Mouse (Mus musculus) heart, embryonic 14.5 days (tissue): ENCODE measurements around the gene Trim40. TPM values are rescaled to one million over a fixed set of nuclear protein-coding genes. Genes with fewer than 3 reads are reported as not detected.

Experiments
- ATAC-seq: fragments of 200-750 bp; cut with Nextera tagmentation; 2 replicates; pipeline ENCODE4 v1.8.0; 2017; ENCODE audit warnings: low read depth, moderate TSS enrichment; ENCODE audit not compliant: insufficient number of reproducible peaks, insufficient read depth, low FRiP score
- H3K27ac ChIP-seq, 2 experiments: fragments of 200-500 bp in 1 of 2; fragments of 300-500 bp in 1 of 2; sonication (generic) in 1 of 2; replicated peaks in 1 of 2; 2 replicates each; pipeline ENCODE4 v1.5.1; 2012 to 2014; ENCODE audit warnings: low read depth in 2 of 2, low read length in 2 of 2, control low read depth in 1 of 2, mild to moderate bottlenecking in 1 of 2, mixed read lengths in 1 of 2; ENCODE audit not compliant: control insufficient read depth in 1 of 2, insufficient read depth in 1 of 2
- H3K27me3 ChIP-seq: fragments of 300-500 bp; sonication (generic); 2 replicates; pipeline ENCODE4 v1.6.1; 2014; ENCODE audit warnings: mild to moderate bottlenecking, low read length, control low read depth; ENCODE audit not compliant: control insufficient read depth, insufficient read depth
- H3K36me3 ChIP-seq: fragments of 300-500 bp; sonication (generic); 2 replicates; pipeline ENCODE4 v1.6.1; 2014; ENCODE audit warnings: mild to moderate bottlenecking, control low read depth, low read length, mixed read lengths; ENCODE audit not compliant: control insufficient read depth, insufficient read depth
- H3K4me1 ChIP-seq, 2 experiments: fragments of 200-500 bp in 1 of 2; fragments of 300-500 bp in 1 of 2; sonication (generic) in 1 of 2; 2 replicates each; pipeline ENCODE4 v1.6.1; 2012 to 2014; ENCODE audit warnings: low read length in 2 of 2, control low read depth in 1 of 2, mixed read lengths in 1 of 2; ENCODE audit not compliant: control insufficient read depth in 2 of 2, insufficient read depth in 2 of 2
- H3K4me2 ChIP-seq: fragments of 300-500 bp; sonication (generic); 2 replicates; pipeline ENCODE4 v1.6.1; 2014; ENCODE audit warnings: mild to moderate bottlenecking, low read length
- H3K4me3 ChIP-seq, 2 experiments: fragments of 200-500 bp in 1 of 2; fragments of 300-500 bp in 1 of 2; sonication (generic) in 1 of 2; 2 replicates each; pipeline ENCODE4 v1.5.1; 2012 to 2014; ENCODE audit warnings: low read length in 2 of 2, mild to moderate bottlenecking in 2 of 2, control low read depth in 1 of 2, low read depth in 1 of 2, moderate library complexity in 1 of 2; ENCODE audit not compliant: control insufficient read depth in 1 of 2, insufficient read depth in 1 of 2
- H3K9ac ChIP-seq: fragments of 300-500 bp; sonication (generic); 2 replicates; pipeline ENCODE4 v1.6.1; 2014; ENCODE audit warnings: mild to moderate bottlenecking, low read length
- H3K9me3 ChIP-seq: fragments of 300-500 bp; sonication (generic); 2 replicates; pipeline ENCODE4 v1.6.1; 2016; ENCODE audit warnings: low read length, control low read depth; ENCODE audit not compliant: control insufficient read depth
- whole genome bisulfite sequencing: fragments of 180-500 bp; shearing (Covaris S2); extraction: QIAGEN DNeasy Blood & Tissue Kit; methylation state at CpG from one replicate; pipeline ENCODE4 v1.1.7; 2014; 5-methylcytosine and 5-hydroxymethylcytosine counted together
- polyA plus RNA-seq: library from polyadenylated mRNA; unstranded; fragments of >200 nt; fragmentation: Nextera tagmentation; extraction: Ambion mirVana; gene quantifications from 2 replicates; pipeline ENCODE4 v1.2.1, GENCODE M21; 2014

Trim40 gene
- polyA plus RNA-seq, 1 experiment from 2014 or later, result not detected

DNA sequence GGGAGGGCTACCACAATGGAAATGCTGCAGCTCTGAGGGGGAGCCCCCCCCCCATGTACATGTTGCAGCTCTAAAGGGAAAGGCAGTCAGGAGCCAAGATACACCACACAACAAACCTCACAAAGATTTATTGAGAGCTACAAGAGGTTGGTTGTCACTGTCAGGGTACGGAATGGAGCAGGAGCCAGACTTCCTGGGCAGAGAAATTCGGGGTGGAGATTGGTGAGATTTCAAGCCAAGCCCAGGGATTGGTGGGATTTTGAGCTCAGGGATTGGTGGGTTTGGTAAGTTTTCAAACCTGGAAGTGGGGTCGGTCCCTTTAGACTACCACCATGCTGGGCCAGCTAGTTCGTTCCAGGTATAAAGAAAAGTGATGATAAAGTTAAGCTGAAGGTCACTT, 33.6 kb upstream of the Trim40 start:
- no peaks in the 10 kb centered on the region for H3K9me3 ChIP-seq
- H3K27me3 ChIP-seq, result no peaks in the 10 kb centered on the region
- H3K4me3 ChIP-seq, result no peak overlapping the region
- no peak overlapping the region for H3K27ac ChIP-seq
- ATAC-seq, result no peak
- H3K9ac ChIP-seq, result no peak overlapping the region
- H3K4me1 ChIP-seq, result no peaks in the 10 kb centered on the region
- H3K36me3 ChIP-seq, result no peaks in the 10 kb centered on the region
- no peak overlapping the region for H3K4me2 ChIP-seq
- 46% methylated on average over 4 of the region's 4 CpGs for WGBS

DNA sequence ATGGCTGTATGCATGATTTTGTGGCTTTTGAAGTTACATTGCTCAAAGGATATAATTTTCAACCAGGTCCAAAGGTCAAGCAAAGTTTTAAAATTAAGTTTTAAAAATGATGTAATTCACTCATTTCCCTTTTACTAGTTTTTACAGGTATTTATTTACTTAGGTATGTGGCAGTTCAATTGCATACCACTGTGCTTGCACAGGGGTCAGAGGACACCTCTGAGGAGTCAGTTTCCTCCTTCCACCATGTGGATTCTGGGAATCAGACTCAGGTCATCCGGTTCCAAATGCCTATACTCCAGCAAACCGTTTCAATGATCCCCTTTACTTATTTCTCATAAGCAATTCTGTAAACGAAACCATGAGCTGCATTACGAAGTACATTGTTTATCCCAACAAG, 32.8 kb upstream of the Trim40 start:
- 76% methylated on average over 4 of the region's 4 CpGs for WGBS
- Histone ChIP-seq H3K4me3 (no peak overlapping the region), H3K9me3 (no peaks in the 10 kb centered on the region), H3K27ac (no peak overlapping the region), H3K4me2 (no peak overlapping the region), H3K4me1 (no peaks in the 10 kb centered on the region), H3K9ac (no peak overlapping the region), H3K27me3 (no peaks in the 10 kb centered on the region), H3K36me3 (no peaks in the 10 kb centered on the region)
- no peak for ATAC-seq

DNA sequence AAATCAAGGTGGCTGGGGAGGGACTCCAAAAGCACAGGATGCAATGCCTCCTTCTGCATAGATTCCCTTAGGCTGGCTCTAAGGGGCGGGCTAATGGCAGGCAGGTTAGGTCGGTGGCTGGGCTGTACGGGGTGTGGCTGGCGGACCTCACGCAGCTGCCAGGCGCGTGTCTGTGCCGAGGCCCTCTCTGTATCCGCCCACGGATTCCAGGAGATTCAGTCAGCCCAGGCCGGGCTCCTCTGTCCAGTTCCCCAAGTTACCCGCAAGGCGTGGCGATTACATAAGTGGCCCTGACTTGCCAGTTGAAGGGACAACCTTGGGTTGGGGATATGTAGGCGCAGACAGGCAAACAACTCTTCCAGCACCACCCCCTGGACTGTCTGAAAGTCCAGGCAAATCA, 30.3 kb upstream of the Trim40 start:
- Histone ChIP-seq H3K9me3 (no peaks in the 10 kb centered on the region), H3K27ac (no peak overlapping the region), H3K4me3 (no peak overlapping the region), H3K9ac (no peak overlapping the region), H3K4me1 (no peaks in the 10 kb centered on the region), H3K36me3 (no peaks in the 10 kb centered on the region), H3K4me2 (no peak overlapping the region), H3K27me3 (no peaks in the 10 kb centered on the region)
- ATAC-seq, result no peak
- 38% methylated on average over 15 of the region's 15 CpGs for WGBS

DNA sequence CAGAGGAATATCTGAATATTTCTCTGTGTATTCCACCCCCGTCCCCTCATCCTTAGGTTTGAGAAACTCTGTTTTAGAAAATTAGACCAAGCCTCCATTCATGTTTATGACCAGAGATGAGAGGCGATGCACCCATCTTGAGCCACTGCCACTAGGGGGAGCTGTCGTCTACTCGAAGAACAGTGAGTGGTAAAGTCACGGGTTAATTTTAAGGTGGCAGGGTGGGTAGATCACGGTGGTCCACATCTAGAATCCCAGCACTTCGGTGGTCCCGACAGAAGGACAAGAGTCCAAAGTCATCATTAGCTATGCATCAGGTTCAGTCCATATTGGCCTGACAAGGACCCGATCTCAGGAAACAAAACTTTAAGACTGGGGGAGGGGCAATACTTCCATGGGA, 25.2 kb upstream of the Trim40 start:
- 12% methylated on average over 9 of the region's 9 CpGs for WGBS
- H3K27ac ChIP-seq, result no peak overlapping the region

DNA sequence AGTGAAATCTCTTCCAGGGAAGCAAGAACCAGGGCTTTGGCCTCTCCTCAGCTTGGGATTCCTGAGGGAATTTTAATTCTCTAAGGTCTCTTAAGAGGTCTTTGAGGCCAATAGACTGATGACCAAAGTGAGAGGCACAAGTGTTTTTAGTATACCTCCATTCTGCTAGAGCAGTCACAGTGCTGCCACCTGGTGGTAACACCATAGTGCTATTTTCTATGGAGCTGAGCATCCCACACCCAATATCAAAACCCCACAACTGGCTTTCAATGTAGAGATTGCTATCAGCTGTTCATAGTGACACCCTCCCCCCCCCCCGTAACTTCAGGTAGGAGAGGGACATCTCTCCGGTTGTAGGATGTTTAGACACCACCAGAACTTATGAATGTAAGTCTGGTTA, 24.2 kb upstream of the Trim40 start:
- H3K4me1 ChIP-seq, result no peaks in the 10 kb centered on the region
- H3K36me3 ChIP-seq, result no peaks in the 10 kb centered on the region
- H3K27me3 ChIP-seq, result peaks cover 9% of the 10 kb centered on the region; the same call in 1 of the 2 replicates
- no peak overlapping the region for H3K27ac ChIP-seq
- no peak overlapping the region for H3K9ac ChIP-seq
- 19% methylated on average over 2 of the region's 2 CpGs for WGBS
- no peak overlapping the region for H3K4me3 ChIP-seq
- no peak overlapping the region for H3K4me2 ChIP-seq
- no peak for ATAC-seq
- no peaks in the 10 kb centered on the region for H3K9me3 ChIP-seq

More for the DNA sequence above, 25.2 kb upstream of the Trim40 start:
- H3K9ac ChIP-seq, result no peak overlapping the region
- H3K9me3 ChIP-seq, result no peaks in the 10 kb centered on the region
- no peaks in the 10 kb centered on the region for H3K36me3 ChIP-seq
- H3K4me3 ChIP-seq, result no peak overlapping the region
- H3K4me2 ChIP-seq, result no peak overlapping the region
- H3K4me1 ChIP-seq, result no peaks in the 10 kb centered on the region
- ATAC-seq, result no peak
- peaks cover 6% of the 10 kb centered on the region; the same call in 1 of the 2 replicates for H3K27me3 ChIP-seq

DNA sequence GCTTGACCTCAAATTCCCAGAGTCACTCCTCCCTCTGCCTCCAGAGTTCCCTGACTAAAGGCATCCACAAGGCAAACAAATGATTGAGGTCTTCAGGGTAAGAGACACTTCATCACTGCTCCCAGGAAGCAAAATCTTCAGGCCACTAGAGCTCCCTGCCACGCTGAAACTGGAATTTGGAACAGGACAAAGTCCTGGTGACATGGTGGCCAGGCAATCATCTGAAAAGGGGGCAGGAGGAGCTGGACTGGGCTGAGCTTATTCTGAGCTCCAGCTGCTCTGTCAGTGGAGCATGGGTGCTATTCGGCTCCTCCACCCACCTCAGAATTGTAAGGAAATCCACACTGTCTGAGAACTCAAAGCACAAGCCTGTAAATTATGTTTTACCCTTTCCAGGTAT, 22.1 kb upstream of the Trim40 start:
- Histone ChIP-seq H3K4me3 (no peak overlapping the region), H3K36me3 (no peaks in the 10 kb centered on the region), H3K4me1 (no peaks in the 10 kb centered on the region), H3K9me3 (no peaks in the 10 kb centered on the region), H3K9ac (no peak overlapping the region), H3K27ac (no peak overlapping the region), H3K27me3 (peaks cover 9% of the 10 kb centered on the region; the same call in 1 of the 2 replicates), H3K4me2 (no peak overlapping the region)
- no peak for ATAC-seq
- 58% methylated on average over 2 of the region's 2 CpGs for WGBS

DNA sequence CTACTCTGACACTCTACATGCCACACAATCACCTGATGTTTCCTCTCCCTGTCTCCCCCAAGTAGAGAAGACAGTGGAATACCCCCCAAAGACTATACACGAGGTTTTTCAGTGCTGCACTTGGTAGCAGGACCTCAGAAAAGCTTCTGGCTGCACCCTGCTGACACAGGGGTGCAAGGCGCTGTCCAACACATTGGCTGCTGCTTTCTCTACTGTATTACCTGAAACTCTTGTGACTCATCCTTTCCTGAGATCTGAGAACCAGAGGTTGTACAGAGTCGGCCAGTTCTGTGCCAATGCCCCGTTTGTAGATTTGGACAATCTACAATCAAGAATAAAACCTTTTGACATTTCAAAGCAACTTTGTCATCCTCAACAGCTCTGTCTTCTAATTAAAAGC, 19.9 kb upstream of the Trim40 start:
- H3K4me3 ChIP-seq, result no peak overlapping the region
- H3K36me3 ChIP-seq, result no peaks in the 10 kb centered on the region
- H3K9me3 ChIP-seq, result no peaks in the 10 kb centered on the region
- H3K4me1 ChIP-seq, result no peaks in the 10 kb centered on the region
- WGBS, result 33% methylated on average over 4 of the region's 4 CpGs
- no peak overlapping the region for H3K27ac ChIP-seq
- H3K4me2 ChIP-seq, result no peak overlapping the region
- H3K27me3 ChIP-seq, result peaks cover 9% of the 10 kb centered on the region; the same call in 1 of the 2 replicates
- no peak overlapping the region for H3K9ac ChIP-seq
- ATAC-seq, result no peak

DNA sequence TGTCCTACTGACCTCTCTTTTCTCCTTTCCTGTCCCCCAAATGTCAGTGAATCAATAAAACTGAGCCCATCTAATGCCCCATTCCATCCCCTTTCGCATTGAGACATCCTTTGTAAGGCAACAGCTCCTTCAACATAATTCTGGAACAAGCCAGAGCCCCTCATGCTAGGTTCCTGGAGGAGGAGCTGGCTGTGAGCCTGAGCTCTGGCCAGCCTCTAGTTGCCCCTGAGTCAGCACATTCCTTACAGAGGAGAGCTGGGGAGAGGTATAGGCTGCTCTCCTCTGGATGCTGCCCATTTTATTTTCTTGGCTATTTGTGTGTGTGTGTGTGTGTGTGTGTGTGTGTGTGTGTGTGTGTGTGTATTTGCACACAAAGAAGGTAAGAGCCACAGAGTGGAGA, 18.3 kb upstream of the Trim40 start:
- Histone ChIP-seq H3K27ac (no peak overlapping the region), H3K9me3 (no peaks in the 10 kb centered on the region), H3K4me2 (no peak overlapping the region), H3K36me3 (no peaks in the 10 kb centered on the region), H3K4me3 (no peak overlapping the region), H3K27me3 (peaks cover 9% of the 10 kb centered on the region; the same call in 1 of the 2 replicates), H3K9ac (no peak overlapping the region), H3K4me1 (no peaks in the 10 kb centered on the region)
- 26% methylated on average over 1 of the region's 1 CpGs for WGBS
- ATAC-seq, result no peak
